Mouse (Mus musculus) stomach, postnatal 0 days (tissue): ENCODE data around the gene Cwc25. TPM values are rescaled to one million over a fixed set of nuclear protein-coding genes. Genes with fewer than 3 reads are reported as not detected.

ENCODE experiments used
- ATAC-seq: fragments of 200-750 bp; cut with Nextera tagmentation; 2 replicates; pipeline ENCODE4 v1.8.0; 2017; ENCODE audit not compliant: low FRiP score, low TSS enrichment
- DNase-seq: peaks from one replicate; pipeline ENCODE4 v3.0.0-alpha.2; 2016; ENCODE audit warnings: low spot score
- H3K27ac ChIP-seq: fragments of 300-500 bp; sonication (generic); replicated peaks from 2 replicates; pipeline ENCODE4 v1.5.1; 2014; ENCODE audit warnings: mild to moderate bottlenecking, control low read depth
- H3K27me3 ChIP-seq: fragments of 300-500 bp; sonication (generic); 2 replicates; pipeline ENCODE4 v1.6.1; 2014; ENCODE audit warnings: low read length; ENCODE audit not compliant: control insufficient read depth, insufficient read depth
- H3K36me3 ChIP-seq: fragments of 300-500 bp; sonication (generic); 2 replicates; pipeline ENCODE4 v1.6.1; 2014; ENCODE audit warnings: low read length, mixed read lengths; ENCODE audit not compliant: control insufficient read depth, insufficient read depth
- H3K4me1 ChIP-seq: fragments of 300-500 bp; sonication (generic); replicated peaks from 2 replicates; pipeline ENCODE4 v1.6.1; 2014; ENCODE audit warnings: antibody characterized with exemption; ENCODE audit not compliant: control insufficient read depth, insufficient read depth
- H3K4me2 ChIP-seq: fragments of 300-500 bp; sonication (generic); replicated peaks from 2 replicates; pipeline ENCODE4 v1.6.1; 2014; ENCODE audit warnings: low read depth, mild to moderate bottlenecking, control low read depth, moderate library complexity
- H3K4me3 ChIP-seq: fragments of 300-500 bp; sonication (generic); 2 replicates; pipeline ENCODE4 v1.5.1; 2014; ENCODE audit warnings: low read depth, low read length, control low read depth
- H3K9ac ChIP-seq: fragments of 300-500 bp; sonication (generic); 2 replicates; pipeline ENCODE4 v1.6.1; 2014; ENCODE audit warnings: mild to moderate bottlenecking, low read length, control low read depth, mixed read lengths
- H3K9me3 ChIP-seq: fragments of 300-500 bp; sonication (generic); 2 replicates; pipeline ENCODE4 v1.6.1; 2016; ENCODE audit warnings: low read length; ENCODE audit not compliant: control insufficient read depth
- CTCF ChIP-seq: IDR thresholded peaks from 2 replicates; pipeline ENCODE4 v1.5.1; 2016; ENCODE audit warnings: antibody characterized with exemption, low read depth, mild to moderate bottlenecking, moderate library complexity
- EP300 ChIP-seq: optimal IDR thresholded peaks from 2 replicates; pipeline ENCODE3; 2016; ENCODE audit warnings: antibody characterized with exemption
- WGBS: fragments of 180-500 bp; shearing (Covaris S2); extraction: QIAGEN DNeasy Blood & Tissue Kit; methylation state at CpG from one replicate; pipeline ENCODE4 v1.1.7; 2014; 5-methylcytosine and 5-hydroxymethylcytosine counted together
- polyA plus RNA-seq: library from polyadenylated mRNA; unstranded; fragments of >200 nt; fragmentation: Nextera tagmentation; extraction: Ambion mirVana; gene quantifications from 2 replicates; pipeline ENCODE4 v1.2.1, GENCODE M21; 2015

Gene Cwc25
- polyA plus RNA-seq, 1 experiment from 2014 or later = 9.0 TPM

DNA sequence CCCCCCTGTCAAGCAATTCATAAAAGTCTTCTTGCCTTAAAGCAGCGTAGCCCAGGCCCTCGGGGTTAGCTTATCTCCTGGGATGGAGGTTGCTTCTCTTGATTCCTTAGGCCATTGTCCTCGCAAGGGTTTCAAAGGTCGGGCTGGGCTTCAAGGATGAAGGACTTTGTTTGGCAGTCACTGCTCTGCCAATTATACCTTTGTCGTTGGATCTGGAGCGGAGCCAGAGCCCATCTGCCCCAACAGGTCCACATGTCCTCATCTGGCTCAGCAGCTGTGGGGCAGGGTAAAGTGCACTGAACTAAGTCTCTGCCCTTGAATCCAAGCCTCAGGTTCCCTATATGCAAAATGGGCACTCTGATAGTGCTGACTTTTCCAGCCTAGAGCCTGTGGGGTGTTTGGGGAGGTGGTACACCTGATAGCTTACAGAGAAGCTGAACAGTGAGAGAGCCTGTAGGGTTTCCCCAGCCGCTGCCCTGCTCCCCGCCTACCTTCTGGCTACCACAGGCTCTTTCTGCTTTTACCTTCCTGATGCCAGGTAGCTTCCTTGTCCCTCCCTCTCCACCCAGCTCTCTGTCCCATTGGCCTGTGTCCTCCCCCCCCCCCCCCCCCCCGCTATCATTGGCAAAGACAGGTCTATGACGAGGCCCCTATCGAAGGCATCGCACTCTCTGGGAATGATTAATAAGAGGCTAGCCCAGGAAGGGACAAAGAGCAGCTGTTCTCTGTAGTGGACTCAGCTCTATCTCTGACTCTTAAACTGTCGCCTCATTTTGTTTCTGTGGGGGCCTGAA is 45.4 kb upstream of the Cwc25 start:
- H3K4me3 ChIP-seq = no peak overlapping the region
- 22% methylated on average over 12 of the region's 13 CpGs for WGBS
- peak; percentile 81 for DNase-seq
- H3K4me1 ChIP-seq = peaks cover 28% of the 10 kb centered on the region
- H3K4me2 ChIP-seq = 0 out of 2 replicates have a peak overlapping the region, but pooled peaks have one; percentile 1
- H3K9ac ChIP-seq = no peak overlapping the region
- peak; percentile 56 for ATAC-seq
- peaks cover 8% of the 10 kb centered on the region; the same call in 1 of the 2 replicates for H3K36me3 ChIP-seq
- no peaks in the 10 kb centered on the region for H3K27me3 ChIP-seq
- no peak for TF ChIP-seq CTCF
- TF ChIP-seq EP300 = no peak
- H3K27ac ChIP-seq = peak overlapping the region; percentile 77
- no peaks in the 10 kb centered on the region for H3K9me3 ChIP-seq

- H3K9ac ChIP-seq = no peak overlapping the region
- TF ChIP-seq EP300 (no peak), CTCF (no peak)
- no peaks in the 10 kb centered on the region for H3K27me3 ChIP-seq
- H3K4me3 ChIP-seq = no peak overlapping the region
- ATAC-seq = no peak
- 41% methylated on average over 3 of the region's 3 CpGs for WGBS
- H3K9me3 ChIP-seq = no peaks in the 10 kb centered on the region
- no peak for DNase-seq
- H3K27ac ChIP-seq = peak overlapping the region; percentile 77
- H3K36me3 ChIP-seq = peaks cover 6% of the 10 kb centered on the region; the same call in 1 of the 2 replicates
- H3K4me2 ChIP-seq = no peak overlapping the region
- peaks cover 33% of the 10 kb centered on the region for H3K4me1 ChIP-seq
Observed at GRCm38 (mm10) chr11:97810970-97811369, 44.6 kb upstream of the Cwc25 start.

DNA sequence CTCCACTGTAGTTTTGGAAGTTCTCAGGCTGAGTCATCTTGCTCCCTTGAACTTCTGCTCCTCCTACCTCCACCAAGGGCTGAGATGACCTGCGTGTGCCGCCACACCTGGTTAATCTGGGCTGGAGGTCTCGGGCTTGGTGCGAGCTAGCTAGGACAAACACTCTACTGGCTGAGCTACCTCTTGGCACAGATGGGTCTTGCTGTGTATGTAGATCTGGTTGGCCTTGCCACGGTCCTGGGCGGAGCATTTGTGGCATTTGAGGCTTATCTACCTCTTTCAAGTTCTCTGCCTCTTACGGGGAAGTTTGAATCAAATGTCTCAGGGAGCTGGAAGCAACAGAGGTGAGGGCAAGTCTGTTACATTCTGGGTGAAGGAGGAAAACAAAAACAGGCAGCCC is 44.0 kb upstream of the Cwc25 start:
- Histone ChIP-seq H3K4me1 (peaks cover 37% of the 10 kb centered on the region), H3K9ac (no peak overlapping the region), H3K9me3 (no peaks in the 10 kb centered on the region), H3K27me3 (no peaks in the 10 kb centered on the region), H3K36me3 (peaks cover 6% of the 10 kb centered on the region; the same call in 1 of the 2 replicates), H3K27ac (peak overlapping the region; percentile 77), H3K4me2 (no peak overlapping the region), H3K4me3 (no peak overlapping the region)
- 40% methylated on average over 7 of the region's 7 CpGs for WGBS
- TF ChIP-seq EP300 (no peak), CTCF (no peak)
- ATAC-seq (peak; percentile 81), DNase-seq (peak; percentile 88)

DNA sequence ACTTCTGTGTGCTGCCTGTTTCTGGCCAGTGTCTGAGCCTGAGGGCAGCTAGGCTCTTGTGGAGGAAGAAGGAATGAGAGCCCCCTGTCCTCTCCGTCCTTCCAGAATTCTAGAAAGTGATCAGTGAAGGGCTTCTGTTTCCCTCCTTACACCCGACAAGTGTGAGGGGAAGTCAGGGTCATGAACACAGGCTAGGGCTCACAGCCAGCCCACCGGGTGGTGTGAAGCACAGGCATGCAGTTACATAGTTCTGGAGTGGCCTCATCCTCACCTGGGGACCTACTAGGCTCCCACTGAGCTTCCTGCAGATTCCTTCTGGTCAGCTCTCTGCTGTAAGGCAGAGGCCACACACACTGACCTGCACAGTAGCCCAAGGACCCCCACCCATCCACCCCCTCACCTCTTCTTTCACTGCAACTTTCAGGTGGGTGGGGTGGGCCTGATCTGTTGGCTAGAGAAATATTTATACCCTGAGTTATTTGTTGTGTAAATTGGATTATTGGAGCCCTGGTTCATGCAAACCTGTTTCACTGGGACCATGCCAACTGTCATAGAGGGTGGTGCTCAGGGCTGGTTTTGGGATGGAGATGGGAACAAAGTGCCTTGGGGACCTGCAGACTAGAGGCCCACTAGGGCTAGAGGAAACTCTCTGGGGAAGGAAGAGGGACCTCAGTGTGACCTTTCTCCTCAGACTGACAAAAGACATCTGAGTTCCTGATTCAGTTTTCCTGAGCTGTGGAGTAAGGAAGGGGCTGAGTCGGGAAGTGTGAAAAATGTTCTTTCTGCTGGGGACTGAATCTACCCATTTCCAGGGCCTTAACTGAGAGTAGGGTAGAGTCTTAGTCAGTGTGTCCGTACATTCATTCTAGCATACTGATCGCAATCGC is 43.1 kb upstream of the Cwc25 start:
- H3K9ac ChIP-seq = 0 out of 2 replicates have a peak overlapping the region, but pooled peaks have one; percentile 41
- no peak for DNase-seq

DNA sequence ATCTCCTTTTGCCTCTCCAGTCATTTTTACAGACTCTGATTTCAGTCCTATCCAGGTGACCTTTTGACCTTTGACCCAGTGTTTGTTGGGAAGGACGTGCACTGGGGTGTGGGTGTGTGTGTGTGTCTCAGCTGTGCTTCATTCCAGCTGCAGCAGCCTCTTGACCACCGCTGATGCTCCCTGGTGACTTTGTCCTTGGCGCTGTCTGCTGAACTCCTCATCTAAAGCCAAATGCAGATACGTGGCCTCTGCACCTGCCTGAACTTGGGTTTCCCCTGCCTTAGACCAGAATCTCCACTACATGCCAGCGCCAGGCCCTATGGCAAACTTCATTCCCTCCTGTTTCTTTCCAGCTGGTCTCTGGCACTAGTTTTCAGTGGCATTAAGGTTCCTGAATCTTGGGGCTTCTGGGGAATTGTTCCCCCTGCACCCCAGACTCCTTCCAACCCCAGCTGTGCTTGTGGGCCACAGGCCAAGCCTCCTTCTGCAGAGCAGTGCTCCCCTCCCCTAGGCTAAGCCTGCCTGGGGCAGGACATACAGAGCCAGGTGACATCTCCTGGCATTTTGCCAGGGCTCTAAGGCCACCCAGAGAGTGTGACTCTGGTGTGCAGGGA is 42.4 kb upstream of the Cwc25 start:
- Histone ChIP-seq H3K27me3 (no peaks in the 10 kb centered on the region), H3K4me2 (no peak overlapping the region), H3K36me3 (peaks cover 6% of the 10 kb centered on the region; the same call in 1 of the 2 replicates), H3K27ac (peak overlapping the region; percentile 77; the same call in 1 of the 2 replicates), H3K4me3 (no peak overlapping the region), H3K9ac (0 out of 2 replicates have a peak overlapping the region, but pooled peaks have one; percentile 41), H3K4me1 (peaks cover 50% of the 10 kb centered on the region), H3K9me3 (no peaks in the 10 kb centered on the region)
- TF ChIP-seq CTCF = no peak
- TF ChIP-seq EP300 = no peak
- 37% methylated on average over 5 of the region's 5 CpGs for WGBS
- no peak for DNase-seq
- ATAC-seq = no peak

More for the DNA sequence above, 43.1 kb upstream of the Cwc25 start:
- Histone ChIP-seq H3K4me3 (no peak overlapping the region), H3K27me3 (no peaks in the 10 kb centered on the region), H3K27ac (peak overlapping the region; percentile 77), H3K4me1 (peaks cover 46% of the 10 kb centered on the region), H3K9me3 (no peaks in the 10 kb centered on the region), H3K4me2 (no peak overlapping the region), H3K36me3 (peaks cover 6% of the 10 kb centered on the region; the same call in 1 of the 2 replicates)
- TF ChIP-seq CTCF (no peak), EP300 (no peak)
- 46% methylated on average over 7 of the region's 7 CpGs for WGBS
- no peak for ATAC-seq
